Mouse (Mus musculus): ENCODE measurements around the gene Piezo1. TPM values are rescaled to one million over a fixed set of nuclear protein-coding genes. Genes with fewer than 3 reads are reported as not detected.

Gene Piezo1
- polyA plus RNA-seq, 1 experiment from 2014 or later, result 26.6 TPM

DNA sequence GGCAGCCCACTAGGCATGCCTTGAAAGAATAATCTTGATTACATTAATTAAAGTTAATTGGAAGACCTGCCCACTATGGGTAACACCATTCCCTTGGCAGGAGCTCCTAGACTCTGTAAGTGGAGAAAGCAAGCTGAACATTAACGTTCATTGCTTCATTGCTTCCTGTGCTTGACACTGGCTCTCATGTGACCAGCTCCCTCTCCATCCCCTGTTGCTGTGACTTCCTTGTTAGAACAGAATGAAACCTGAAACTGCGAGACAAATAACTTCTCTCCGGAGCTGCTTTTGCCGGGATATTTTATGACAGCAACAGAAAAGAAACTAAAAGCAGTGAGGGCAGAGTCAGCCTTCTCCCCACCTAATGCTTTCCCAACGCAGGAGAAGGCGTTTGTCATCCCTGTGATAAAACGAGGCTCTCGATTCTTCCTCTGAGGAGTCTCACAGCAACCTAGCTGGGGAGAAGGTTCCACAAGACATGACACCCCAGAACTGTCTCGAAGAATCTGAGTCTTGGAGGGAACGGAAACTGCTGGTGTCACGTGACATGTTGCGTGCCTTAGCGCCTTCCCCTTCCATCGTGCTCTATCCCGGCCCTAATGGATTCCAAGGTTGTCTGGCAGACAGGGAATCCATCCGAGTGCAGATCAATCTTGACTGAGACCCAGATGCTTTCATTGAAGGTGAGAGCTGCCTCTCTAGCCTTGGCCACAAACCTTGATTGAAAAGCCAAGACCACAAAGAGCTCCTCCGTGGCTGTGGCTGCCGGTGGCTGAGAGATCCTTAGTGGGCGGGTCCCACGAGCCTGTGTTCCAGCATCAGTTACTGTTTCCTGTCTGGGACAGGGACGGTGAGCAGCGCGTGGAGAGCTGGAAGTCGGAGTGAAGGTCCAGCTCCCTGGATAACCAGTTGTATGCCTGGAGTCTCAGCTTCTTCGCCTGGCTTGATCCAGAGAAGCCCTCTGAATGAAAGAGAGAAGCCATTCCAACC lies 13.5 kb upstream of the Piezo1 start:
- Histone ChIP-seq H3K27ac (ENCODE audit: low read depth) (no peak overlapping the region), H3K9ac (no peak overlapping the region), H3K36me3 (ENCODE audit: insufficient read depth) (peaks cover 7% of the 10 kb centered on the region), H3K4me3 (ENCODE audit: low read depth, low read length) (no peak overlapping the region), H3K4me2 (no peak overlapping the region), H3K4me1 (ENCODE audit: insufficient read depth) (peaks cover 17% of the 10 kb centered on the region), H3K9me3 (ENCODE audit: low read depth, low read length) (no peaks in the 10 kb centered on the region), H3K27me3 (ENCODE audit: insufficient read depth, low read length) (no peaks in the 10 kb centered on the region)
- DNase-seq (no peak), ATAC-seq (ENCODE audit: insufficient read depth) (no peak)
- 76% methylated on average over 25 of the region's 25 CpGs for WGBS
- no peak for TF ChIP-seq CTCF (IDR thresholded peaks at IDR 0.05; ENCODE audit: low read depth)

DNA sequence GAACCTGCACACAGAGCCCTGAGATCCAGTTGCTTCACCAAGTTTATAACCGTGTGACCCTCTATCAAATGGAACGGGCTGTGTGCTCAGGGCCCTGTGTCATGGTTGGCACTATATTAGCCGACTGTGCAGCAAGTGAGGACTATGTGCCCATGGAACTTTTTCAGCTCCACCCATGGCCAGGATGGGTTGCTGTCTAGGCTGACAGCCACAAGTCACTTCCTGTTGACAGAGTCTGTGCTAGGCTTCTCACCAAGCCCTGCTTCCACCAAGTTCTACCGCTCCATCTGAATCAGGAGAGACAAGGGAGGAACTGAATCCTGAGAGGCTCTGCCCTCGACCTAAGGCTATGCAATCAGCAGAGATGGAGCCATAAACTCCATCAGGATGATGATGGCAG lies 10.1 kb upstream of the Piezo1 start:
- WGBS, result 73% methylated on average over 5 of the region's 5 CpGs
- peaks cover 14% of the 10 kb centered on the region for H3K4me1 ChIP-seq (ENCODE audit: insufficient read depth)
- H3K36me3 ChIP-seq (ENCODE audit: insufficient read depth), result no peaks in the 10 kb centered on the region
- ATAC-seq (ENCODE audit: insufficient read depth) (no peak), DNase-seq (no peak)
- H3K27ac ChIP-seq (ENCODE audit: low read depth), result peak overlapping the region; percentile 8; the same call in 1 of the 2 replicates
- TF ChIP-seq CTCF (IDR thresholded peaks at IDR 0.05; ENCODE audit: low read depth), result no peak
- no peak overlapping the region for H3K4me2 ChIP-seq
- no peak overlapping the region for H3K9ac ChIP-seq
- H3K27me3 ChIP-seq (ENCODE audit: insufficient read depth, low read length), result no peaks in the 10 kb centered on the region
- H3K9me3 ChIP-seq (ENCODE audit: low read depth, low read length), result no peaks in the 10 kb centered on the region
- H3K4me3 ChIP-seq (ENCODE audit: low read depth, low read length), result no peak overlapping the region

GRCm38 (mm10) chr8:122558671-122559349 lies 7.7 kb upstream of the Piezo1 start:
- ATAC-seq (ENCODE audit: insufficient read depth) (peak; percentile 51), DNase-seq (peak; percentile 65)
- no peaks in the 10 kb centered on the region for H3K9me3 ChIP-seq (ENCODE audit: low read depth, low read length)
- H3K27me3 ChIP-seq (ENCODE audit: insufficient read depth, low read length), result no peaks in the 10 kb centered on the region
- 5% methylated on average over 12 of the region's 12 CpGs for WGBS
- no peaks in the 10 kb centered on the region for H3K36me3 ChIP-seq (ENCODE audit: insufficient read depth)
- TF ChIP-seq CTCF (IDR thresholded peaks at IDR 0.05; ENCODE audit: low read depth), result peak; percentile 54
- no peak overlapping the region for H3K9ac ChIP-seq
- H3K27ac ChIP-seq (ENCODE audit: low read depth), result peak overlapping the region; percentile 51
- H3K4me3 ChIP-seq (ENCODE audit: low read depth, low read length), result no peak overlapping the region
- no peak overlapping the region for H3K4me2 ChIP-seq
- H3K4me1 ChIP-seq (ENCODE audit: insufficient read depth), result peaks cover 15% of the 10 kb centered on the region

GRCm38 (mm10) chr8:122557248-122558038 lies 6.3 kb upstream of the Piezo1 start:
- ATAC-seq (ENCODE audit: insufficient read depth) (no peak), DNase-seq (no peak)
- no peaks in the 10 kb centered on the region for H3K27me3 ChIP-seq (ENCODE audit: insufficient read depth, low read length)
- WGBS, result 30% methylated on average over 10 of the region's 10 CpGs
- H3K27ac ChIP-seq (ENCODE audit: low read depth), result peak overlapping the region; percentile 86
- no peak overlapping the region for H3K4me3 ChIP-seq (ENCODE audit: low read depth, low read length)
- H3K9me3 ChIP-seq (ENCODE audit: low read depth, low read length), result no peaks in the 10 kb centered on the region
- no peak for TF ChIP-seq CTCF (IDR thresholded peaks at IDR 0.05; ENCODE audit: low read depth)
- H3K36me3 ChIP-seq (ENCODE audit: insufficient read depth), result no peaks in the 10 kb centered on the region
- H3K4me1 ChIP-seq (ENCODE audit: insufficient read depth), result peaks cover 15% of the 10 kb centered on the region
- H3K4me2 ChIP-seq, result no peak overlapping the region; the same call in 1 of the 2 replicates
- no peak overlapping the region for H3K9ac ChIP-seq

- ATAC-seq (ENCODE audit: insufficient read depth) (peak; percentile 59), DNase-seq (peak; percentile 75)
- H3K4me1 ChIP-seq (ENCODE audit: insufficient read depth), result peaks cover 15% of the 10 kb centered on the region
- WGBS, result 44% methylated on average over 12 of the region's 12 CpGs
- H3K9me3 ChIP-seq (ENCODE audit: low read depth, low read length), result no peaks in the 10 kb centered on the region
- H3K27me3 ChIP-seq (ENCODE audit: insufficient read depth, low read length), result no peaks in the 10 kb centered on the region
- TF ChIP-seq CTCF (IDR thresholded peaks at IDR 0.05; ENCODE audit: low read depth), result no peak
- H3K9ac ChIP-seq, result peak overlapping the region; percentile 27
- H3K27ac ChIP-seq (ENCODE audit: low read depth), result peak overlapping the region; percentile 86
- peak overlapping the region; percentile 37 for H3K4me2 ChIP-seq
- H3K4me3 ChIP-seq (ENCODE audit: low read depth, low read length), result no peak overlapping the region
- no peaks in the 10 kb centered on the region for H3K36me3 ChIP-seq (ENCODE audit: insufficient read depth)
Measured at GRCm38 (mm10) chr8:122556030-122557009, 5.2 kb upstream of the Piezo1 start.

DNA sequence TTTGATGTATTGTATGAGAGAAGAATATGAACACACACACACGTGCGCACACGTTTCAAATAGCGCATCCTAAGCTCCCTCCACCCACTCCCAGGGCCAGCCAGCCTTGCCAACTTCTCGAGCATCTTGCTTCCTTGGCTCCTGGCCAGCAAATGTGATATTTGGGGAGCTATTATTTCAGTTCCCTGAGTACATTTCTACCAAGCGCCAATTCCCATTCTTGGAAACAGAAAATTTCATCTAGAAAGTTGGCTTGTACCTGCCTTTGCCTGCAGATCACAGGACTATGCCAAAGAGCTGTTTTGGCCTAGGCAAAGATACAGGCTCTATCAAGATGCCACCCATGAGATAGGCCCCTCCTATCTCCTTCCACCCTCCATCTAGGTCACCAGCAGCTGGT lies 3.7 kb upstream of the Piezo1 start:
- no peaks in the 10 kb centered on the region for H3K27me3 ChIP-seq (ENCODE audit: insufficient read depth, low read length)
- no peak overlapping the region for H3K4me3 ChIP-seq (ENCODE audit: low read depth, low read length)
- peaks cover 15% of the 10 kb centered on the region for H3K4me1 ChIP-seq (ENCODE audit: insufficient read depth)
- peak; percentile 64 for DNase-seq
- no peak overlapping the region for H3K4me2 ChIP-seq
- no peak for TF ChIP-seq CTCF (IDR thresholded peaks at IDR 0.05; ENCODE audit: low read depth)
- H3K9me3 ChIP-seq (ENCODE audit: low read depth, low read length), result no peaks in the 10 kb centered on the region
- no peaks in the 10 kb centered on the region for H3K36me3 ChIP-seq (ENCODE audit: insufficient read depth)
- no peak overlapping the region for H3K27ac ChIP-seq (ENCODE audit: low read depth)
- no peak for ATAC-seq (ENCODE audit: insufficient read depth)
- 53% methylated on average over 6 of the region's 6 CpGs for WGBS
- no peak overlapping the region for H3K9ac ChIP-seq

Data from lung, embryonic 14.5 days (tissue).